Mouse (Mus musculus) spleen, adult 2 months (tissue): ENCODE measurements at regions not wholly inside any gene's neighbourhood (a gene's known extent, or its start where the extent isn't known, plus 50 kb on each side); places are given as distances from the start of the nearest gene placed in this dataset.

ENCODE experiments used
- CTCF ChIP-seq: fragments of 200-500 bp; IDR thresholded peaks from 2 replicates; pipeline ENCODE4 v1.5.1; 2011; ENCODE audit warnings: mild to moderate bottlenecking, inconsistent platforms; ENCODE audit not compliant: insufficient read depth, insufficient read length, insufficient replicate concordance; ENCODE audit errors: extremely low read depth
- POLR2A ChIP-seq: fragments of 200-500 bp; IDR thresholded peaks from 2 replicates; pipeline ENCODE4 v1.6.1; 2011; ENCODE audit warnings: low read depth, low read length, inconsistent platforms

GRCm38 (mm10) chr13:44305134-44305991 lies 423.9 kb upstream of the Jarid2 start:
- TF ChIP-seq CTCF (peak; percentile 14; the same call in 1 of the 2 replicates), POLR2A (no peak)
